Mouse (Mus musculus) layer of hippocampus, adult 8-10 months (tissue): Measurements from ENCODE around the gene Wdr60. TPM values are rescaled to one million over a fixed set of nuclear protein-coding genes. Genes with fewer than 3 reads are reported as not detected.
"Not testable (repeated sequence)": the region's sequence is repeated elsewhere in the genome, so short reads cannot be mapped to it uniquely, and the experiment has no call there.

Source experiments
- DNase-seq, 2 experiments: peaks; one replicate each; pipeline ENCODE4 v3.0.0; 2022; ENCODE audit warnings: low spot score in 2 of 2
- total RNA-seq, 4 experiments: library from RNA; stranded (reverse); gene quantifications; 2 replicates each; pipeline ENCODE4 v1.2.4; 2022

Wdr60 gene
- 10 to 100 TPM; 15.1 to 22.2 (median 19.8) TPM for total RNA-seq

- peak; percentile 78 to 88 for DNase-seq
These were observed at the start of gene Wdr60 for GRCm38 (mm10) chr12:116262555-116263341. Wdr60 (minus strand) TSS chr12:116263022.

GRCm38 (mm10) chr12:116308612-116309011 is 45.8 kb upstream of the Wdr60 start:
- no peak for DNase-seq

- DNase-seq: no peak
These were observed 45.0 kb upstream of the Wdr60 start for GRCm38 (mm10) chr12:116307870-116308269.

- no peak for DNase-seq
These were observed 43.2 kb upstream of the Wdr60 start for GRCm38 (mm10) chr12:116306042-116306441.

- DNase-seq: no peak
These were observed 39.4 kb upstream of the Wdr60 start for GRCm38 (mm10) chr12:116302181-116302580.

- DNase-seq: no peak
These were observed 37.1 kb upstream of the Wdr60 start for GRCm38 (mm10) chr12:116299906-116300305.

GRCm38 (mm10) chr12:116293599-116294292 is 30.9 kb upstream of the Wdr60 start:
- no peak for DNase-seq

- DNase-seq: no peak
These were observed 30.4 kb upstream of the Wdr60 start for GRCm38 (mm10) chr12:116293185-116293584.

GRCm38 (mm10) chr12:116283511-116283910 is 20.7 kb upstream of the Wdr60 start:
- no peak for DNase-seq

GRCm38 (mm10) chr12:116282856-116283255 is 20.0 kb upstream of the Wdr60 start:
- DNase-seq: no peak

- peak; percentile 18 to 26 for DNase-seq
These were observed 18.8 kb upstream of the Wdr60 start for GRCm38 (mm10) chr12:116281427-116282281.

GRCm38 (mm10) chr12:116280653-116281364 is 18.0 kb upstream of the Wdr60 start, which contains the start of gene Esyt2:
Esyt2 (plus strand) TSS chr12:116281196.
- peak; percentile 99 to 100 for DNase-seq

- no peak for DNase-seq
These were observed 17.4 kb upstream of the Wdr60 start for GRCm38 (mm10) chr12:116280149-116280652.

- no peak for DNase-seq
These were observed 16.4 kb upstream of the Wdr60 start for GRCm38 (mm10) chr12:116279181-116279580.

GRCm38 (mm10) chr12:116278541-116278940 is 15.7 kb upstream of the Wdr60 start:
- no peak for DNase-seq

- no peak for DNase-seq
These were observed 14.1 kb upstream of the Wdr60 start for GRCm38 (mm10) chr12:116276961-116277360.

- no peak for DNase-seq
These were observed 12.8 kb upstream of the Wdr60 start for GRCm38 (mm10) chr12:116275631-116276030.

- DNase-seq: not testable (repeated sequence)
These were observed 12.3 kb upstream of the Wdr60 start, which contains the start of gene Gm11027 for GRCm38 (mm10) chr12:116275086-116275485. Gm11027 (plus strand) TSS chr12:116275386.

- DNase-seq: no peak
These were observed 10.9 kb upstream of the Wdr60 start for GRCm38 (mm10) chr12:116273733-116274132.

GRCm38 (mm10) chr12:116271071-116271470 is 8.2 kb upstream of the Wdr60 start:
- no peak for DNase-seq

- no peak for DNase-seq
These were observed 7.7 kb upstream of the Wdr60 start for GRCm38 (mm10) chr12:116270538-116270937.
